Mouse (Mus musculus) heart, postnatal 0 days (tissue): Measurements from ENCODE around the gene Col6a2. TPM values are rescaled to one million over a fixed set of nuclear protein-coding genes. Genes with fewer than 3 reads are reported as not detected.

Experiments used
- ATAC-seq: fragments of 200-750 bp; cut with Nextera tagmentation; 2 replicates; pipeline ENCODE4 v1.8.0; 2017; ENCODE audit warnings: low read depth, moderate number of reproducible peaks, moderate library complexity; ENCODE audit not compliant: insufficient read depth
- DNase-seq: peaks from one replicate; pipeline ENCODE4 v3.0.0-alpha.2; 2016; ENCODE audit warnings: low spot score
- H3K27ac ChIP-seq: fragments of 300-500 bp; sonication (generic); 2 replicates; pipeline ENCODE4 v1.5.1; 2014; ENCODE audit warnings: low read depth, mild to moderate bottlenecking
- H3K27me3 ChIP-seq: fragments of 300-500 bp; sonication (generic); 2 replicates; pipeline ENCODE4 v1.6.1; 2014; ENCODE audit warnings: low read length, mixed read lengths; ENCODE audit not compliant: control insufficient read depth, insufficient read depth
- H3K36me3 ChIP-seq: fragments of 300-500 bp; sonication (generic); replicated peaks from 2 replicates; pipeline ENCODE4 v1.6.1; 2014; ENCODE audit warnings: low read length, mixed read lengths; ENCODE audit not compliant: control insufficient read depth, insufficient read depth
- H3K4me1 ChIP-seq: fragments of 300-500 bp; sonication (generic); 2 replicates; pipeline ENCODE4 v1.6.1; 2014; ENCODE audit warnings: antibody characterized with exemption; ENCODE audit not compliant: control insufficient read depth, insufficient read depth
- H3K4me2 ChIP-seq: fragments of 300-500 bp; sonication (generic); 2 replicates; pipeline ENCODE4 v1.6.1; 2014; ENCODE audit warnings: low read depth, mild to moderate bottlenecking, low read length, moderate library complexity
- H3K4me3 ChIP-seq: fragments of 300-500 bp; sonication (generic); 2 replicates; pipeline ENCODE4 v1.5.1; 2014; ENCODE audit warnings: low read depth, low read length
- H3K9ac ChIP-seq: fragments of 300-500 bp; sonication (generic); replicated peaks from 2 replicates; pipeline ENCODE4 v1.6.1; 2014; ENCODE audit warnings: low read depth, low read length, mixed read lengths
- H3K9me3 ChIP-seq: fragments of 300-500 bp; sonication (generic); replicated peaks from 2 replicates; pipeline ENCODE4 v1.6.1; 2016; ENCODE audit warnings: low read length; ENCODE audit not compliant: control insufficient read depth
- CTCF ChIP-seq: IDR thresholded peaks from 2 replicates; pipeline ENCODE4 v1.5.1; 2016; ENCODE audit warnings: antibody characterized with exemption, control low read depth, low read depth
- EP300 ChIP-seq: IDR thresholded peaks from 2 replicates; pipeline ENCODE4 v1.6.1; 2016; ENCODE audit warnings: antibody characterized with exemption, low read depth
- WGBS: fragments of 180-500 bp; shearing (Covaris S2); extraction: QIAGEN DNeasy Blood & Tissue Kit; methylation state at CpG from one replicate; pipeline ENCODE4 v1.1.7; 2014; 5-methylcytosine and 5-hydroxymethylcytosine counted together
- polyA plus RNA-seq: library from polyadenylated mRNA; unstranded; fragments of >200 nt; fragmentation: Nextera tagmentation; extraction: Ambion mirVana; gene quantifications from 2 replicates; pipeline ENCODE4 v1.2.1, GENCODE M21; 2015
- total RNA-seq: library from RNA; depleted of rRNA; stranded (reverse); fragments of >200 nt; gene quantifications from 2 replicates; pipeline ENCODE4 v1.2.3, GENCODE M21; 2014; ENCODE audit warnings: low replicate concordance; rRNA removed

The Col6a2 gene
- total and polyA plus RNA-seq, 2 experiments from 2014 or later = 72.4 to 156 TPM

GRCm38 (mm10) chr10:76561972-76562371 is 61.5 kb downstream of the Col6a2 start, which contains the start of gene Spatc1l:
Gene Spatc1l (plus strand): TSS chr10:76562272.
- 87% methylated on average over 10 of the region's 10 CpGs for WGBS
- H3K4me3 ChIP-seq = no peak within 1 kb of the TSS
- no peaks in the 10 kb centered on the region for H3K4me1 ChIP-seq
- ATAC-seq = no peak
- no peaks in the 10 kb centered on the region for H3K36me3 ChIP-seq
- H3K9ac ChIP-seq = no peak within 1 kb of the TSS
- no peak for DNase-seq
- H3K9me3 ChIP-seq = no peaks in the 10 kb centered on the region
- no peaks in the 10 kb centered on the region for H3K27me3 ChIP-seq
- no peak for TF ChIP-seq EP300
- no peak for TF ChIP-seq CTCF
- H3K4me2 ChIP-seq = no peak within 1 kb of the TSS
- H3K27ac ChIP-seq = no peak within 1 kb of the TSS

GRCm38 (mm10) chr10:76554061-76554460 is 69.4 kb downstream of the Col6a2 start:
- Histone ChIP-seq H3K4me2 (no peak overlapping the region), H3K4me1 (no peaks in the 10 kb centered on the region), H3K27ac (no peak overlapping the region), H3K9me3 (no peaks in the 10 kb centered on the region), H3K9ac (no peak overlapping the region), H3K36me3 (peaks cover 46% of the 10 kb centered on the region), H3K27me3 (no peaks in the 10 kb centered on the region), H3K4me3 (no peak overlapping the region)
- DNase-seq = no peak
- 83% methylated on average over 5 of the region's 5 CpGs for WGBS
- ATAC-seq = no peak
- TF ChIP-seq EP300 (no peak), CTCF (no peak)

DNA sequence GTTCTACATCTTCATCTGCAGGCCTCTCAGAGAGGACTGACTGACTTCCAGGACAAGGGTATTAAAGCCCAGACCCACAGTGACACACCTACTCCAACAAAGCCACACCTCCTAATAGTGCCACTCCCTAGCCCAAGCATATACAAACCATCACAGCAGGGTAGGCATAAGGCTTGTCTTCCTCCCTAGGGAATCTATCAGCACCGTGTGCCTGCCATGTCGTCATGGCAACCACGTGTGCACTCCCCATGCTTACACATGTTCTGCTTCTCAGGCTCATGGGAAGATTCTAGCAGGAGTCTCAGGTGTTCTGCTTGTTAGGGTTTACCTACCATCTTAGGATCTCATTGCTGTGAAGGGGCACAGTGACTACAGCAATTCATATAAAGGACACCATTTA is 71.9 kb downstream of the Col6a2 start:
- TF ChIP-seq EP300 (no peak), CTCF (no peak)
- WGBS = 82% methylated on average over 3 of the region's 3 CpGs

GRCm38 (mm10) chr10:76550458-76550857 is 73.0 kb downstream of the Col6a2 start:
- H3K36me3 ChIP-seq = peaks cover 81% of the 10 kb centered on the region
- H3K9ac ChIP-seq = no peak overlapping the region
- no peaks in the 10 kb centered on the region for H3K4me1 ChIP-seq
- H3K4me2 ChIP-seq = no peak overlapping the region
- ATAC-seq = peak; percentile 24; the same call in 1 of the 2 replicates
- no peak for DNase-seq
- no peak overlapping the region for H3K4me3 ChIP-seq
- no peak overlapping the region for H3K27ac ChIP-seq
- H3K27me3 ChIP-seq = no peaks in the 10 kb centered on the region
- WGBS = 90% methylated on average over 5 of the region's 5 CpGs
- H3K9me3 ChIP-seq = no peaks in the 10 kb centered on the region
- peak; percentile 50 for TF ChIP-seq CTCF
- no peak for TF ChIP-seq EP300

More for the DNA sequence above, 71.9 kb downstream of the Col6a2 start:
- peaks cover 70% of the 10 kb centered on the region for H3K36me3 ChIP-seq
- ATAC-seq = no peak
- H3K9me3 ChIP-seq = no peaks in the 10 kb centered on the region
- H3K9ac ChIP-seq = no peak overlapping the region
- H3K4me3 ChIP-seq = no peak overlapping the region
- no peaks in the 10 kb centered on the region for H3K27me3 ChIP-seq
- H3K4me2 ChIP-seq = no peak overlapping the region
- no peak for DNase-seq
- H3K4me1 ChIP-seq = no peaks in the 10 kb centered on the region
- H3K27ac ChIP-seq = no peak overlapping the region

DNA sequence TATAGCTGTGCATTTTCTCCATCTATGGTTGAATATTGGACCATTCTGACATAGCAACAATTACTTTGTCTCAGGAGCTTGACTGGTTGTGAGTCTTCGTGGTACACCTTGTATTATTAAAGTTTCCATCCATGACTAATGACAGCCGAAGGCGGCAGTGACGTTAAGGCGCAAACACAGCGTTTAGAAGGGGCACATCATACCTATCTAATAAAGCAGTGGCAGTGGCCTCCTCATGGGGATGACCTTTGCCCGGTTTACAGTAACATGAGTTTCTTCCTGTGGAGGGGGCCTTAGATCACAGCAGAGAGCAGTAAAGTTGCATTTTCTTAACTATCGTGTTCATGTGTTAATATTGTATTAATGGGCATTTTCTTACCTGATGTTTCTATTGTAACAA is 75.2 kb downstream of the Col6a2 start:
- TF ChIP-seq CTCF (no peak), EP300 (no peak)
- no peak overlapping the region for H3K4me3 ChIP-seq
- WGBS = 90% methylated on average over 8 of the region's 8 CpGs
- no peak overlapping the region for H3K4me2 ChIP-seq
- ATAC-seq (no peak), DNase-seq (no peak)
- peaks cover 91% of the 10 kb centered on the region for H3K36me3 ChIP-seq
- H3K9me3 ChIP-seq = no peaks in the 10 kb centered on the region
- H3K9ac ChIP-seq = no peak overlapping the region
- H3K4me1 ChIP-seq = no peaks in the 10 kb centered on the region
- H3K27ac ChIP-seq = no peak overlapping the region
- H3K27me3 ChIP-seq = no peaks in the 10 kb centered on the region

- DNase-seq = no peak
- Histone ChIP-seq H3K36me3 (peaks cover 91% of the 10 kb centered on the region), H3K4me1 (no peaks in the 10 kb centered on the region), H3K27ac (no peak overlapping the region), H3K9me3 (no peaks in the 10 kb centered on the region), H3K9ac (no peak overlapping the region), H3K4me2 (no peak overlapping the region), H3K27me3 (no peaks in the 10 kb centered on the region), H3K4me3 (no peak overlapping the region)
- ATAC-seq = no peak
- 92% methylated on average over 8 of the region's 8 CpGs for WGBS
- no peak for TF ChIP-seq EP300
- no peak for TF ChIP-seq CTCF
These were observed 76.9 kb downstream of the Col6a2 start for GRCm38 (mm10) chr10:76546566-76546965.

Other genes with a start within 250 kb of the Col6a2 start
- not detected in 2 replicates for gene AC141477.1, start 183.2 kb downstream of the Col6a2 start, total RNA-seq
- 1.6 TPM in 1 of 2 replicates, not detected in the other for gene AC141477.1, start 183.2 kb downstream of the Col6a2 start, polyA plus RNA-seq
- gene Pcnt, start 180.8 kb downstream of the Col6a2 start, total RNA-seq = 17.6 and 39.4 TPM in 2 replicates
- gene Pcnt, start 180.8 kb downstream of the Col6a2 start, polyA plus RNA-seq = 9.0 and 9.5 TPM in 2 replicates
- gene 2610028H24Rik, start 174.5 kb downstream of the Col6a2 start, total RNA-seq = not detected in 2 replicates
- gene 2610028H24Rik, start 174.5 kb downstream of the Col6a2 start, polyA plus RNA-seq = 0.47 TPM in 1 of 2 replicates, not detected in the other
- 42.0 and 58.6 TPM in 2 replicates for gene Mcm3ap, start 154.7 kb downstream of the Col6a2 start, total RNA-seq
- 28.6 and 30.9 TPM in 2 replicates for gene Mcm3ap, start 154.7 kb downstream of the Col6a2 start, polyA plus RNA-seq
- gene Ybey, start 154.5 kb downstream of the Col6a2 start, total RNA-seq = 3.0 and 6.3 TPM in 2 replicates
- 4.5 TPM in 2 replicates for gene Ybey, start 154.5 kb downstream of the Col6a2 start, polyA plus RNA-seq
- gene Lss, start 92.0 kb downstream of the Col6a2 start, total RNA-seq = 4.9 and 9.0 TPM in 2 replicates
- gene Lss, start 92.0 kb downstream of the Col6a2 start, polyA plus RNA-seq = 5.7 and 7.8 TPM in 2 replicates
- gene Spatc1l, start 61.4 kb downstream of the Col6a2 start, total RNA-seq = not detected in 2 replicates
- not detected in 2 replicates for gene Spatc1l, start 61.4 kb downstream of the Col6a2 start, polyA plus RNA-seq
- 3.5 and 5.8 TPM in 2 replicates for gene Ftcd, start 48.0 kb downstream of the Col6a2 start, total RNA-seq
- 4.5 and 5.6 TPM in 2 replicates for gene Ftcd, start 48.0 kb downstream of the Col6a2 start, polyA plus RNA-seq
- gene Col6a1, start 102.5 kb upstream of the Col6a2 start, total RNA-seq = 97.3 and 142 TPM in 2 replicates
- 68.6 and 69.7 TPM in 2 replicates for gene Col6a1, start 102.5 kb upstream of the Col6a2 start, polyA plus RNA-seq